Mouse (Mus musculus) embryonic stem cell, embryonic (primary cell): ENCODE data around the gene Itih5.

Experiments used
- CTCF ChIA-PET, 4 experiments: fragments of 300-600 bp in 2 of 4; fragments of 350-600 bp in 2 of 4; sonication (Branson Sonifier 250); formaldehyde crosslinking; loops; one replicate each; lab custom pipeline; 2022; ENCODE audit warnings: inconsistent platforms in 2 of 4; lab: Charles Lee
- POLR2A ChIA-PET, 4 experiments: fragments of 300-600 bp in 2 of 4; fragments of 350-600 bp in 2 of 4; sonication (Branson Sonifier 250); formaldehyde crosslinking; loops; one replicate each; lab custom pipeline; 2022; ENCODE audit warnings: antibody characterized with exemption in 4 of 4, inconsistent platforms in 1 of 4; lab: Charles Lee

The Itih5 gene

DNA sequence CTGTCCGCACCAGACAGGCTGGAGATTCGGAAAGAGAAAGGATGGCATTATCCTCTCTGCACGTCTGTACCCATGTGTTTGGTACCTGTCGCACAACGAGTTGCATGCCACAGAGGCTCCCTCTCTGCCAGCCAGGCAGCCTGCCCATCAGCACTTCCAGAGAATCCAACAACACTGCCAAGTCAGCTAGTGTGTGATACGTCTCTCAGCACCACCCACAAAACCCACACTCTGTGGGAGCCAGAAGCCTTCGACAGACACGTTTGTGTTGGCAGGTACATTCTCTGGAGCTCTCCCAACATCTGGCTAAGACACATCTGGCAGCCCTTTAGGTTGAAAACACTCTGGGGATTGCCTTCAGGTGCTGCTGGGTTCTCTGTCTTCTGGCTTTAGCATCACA, 6.2 kb upstream of the Itih5 start:
- ChIA-PET POLR2A (no interaction called here), CTCF (interaction anchor here in 1 of 4 experiments (1.1 to 1.2 kb wide), 2 partner anchors 46 to 137 kb away, joined by 3 to 4 read pairs; no protein-coding TSS in a partner anchor)

- ChIA-PET POLR2A (interaction anchor here in 2 of 4 experiments (0.9 to 2.9 kb wide), 2 partner anchors 9 to 10 kb away, joined by 3 to 8 read pairs; no protein-coding TSS in a partner anchor), CTCF (interaction anchor here in 2 of 4 experiments (0.8 to 2.3 kb wide), 3 partner anchors 10 to 136 kb away, joined by 3 to 6 read pairs (median 6); no protein-coding TSS in a partner anchor)
Measured at GRCm38 (mm10) chr2:10152590-10152989, 781 bp upstream of the Itih5 start.

- ChIA-PET CTCF (no interaction called here), POLR2A (interaction anchor here in 2 of 4 experiments (0.7 to 1.2 kb wide), 2 partner anchors 11 to 83 kb away, joined by 3 to 15 read pairs; no protein-coding TSS in a partner anchor)
Measured at GRCm38 (mm10) chr2:10157184-10157583, 3.8 kb downstream of the Itih5 start.

- ChIA-PET POLR2A (no interaction called here), CTCF (interaction anchor here in 1 of 4 experiments (0.6 kb wide), 1 partner anchor 19 kb away, joined by 3 read pairs; no protein-coding TSS in a partner anchor)
Measured at GRCm38 (mm10) chr2:10162011-10162410, 8.6 kb downstream of the Itih5 start.

GRCm38 (mm10) chr2:10166635-10167034, 13.3 kb downstream of the Itih5 start:
- ChIA-PET CTCF (no interaction called here), POLR2A (interaction anchor here in 1 of 4 experiments (0.9 kb wide), 1 partner anchor 11 kb away, joined by 3 read pairs; no protein-coding TSS in a partner anchor)

DNA sequence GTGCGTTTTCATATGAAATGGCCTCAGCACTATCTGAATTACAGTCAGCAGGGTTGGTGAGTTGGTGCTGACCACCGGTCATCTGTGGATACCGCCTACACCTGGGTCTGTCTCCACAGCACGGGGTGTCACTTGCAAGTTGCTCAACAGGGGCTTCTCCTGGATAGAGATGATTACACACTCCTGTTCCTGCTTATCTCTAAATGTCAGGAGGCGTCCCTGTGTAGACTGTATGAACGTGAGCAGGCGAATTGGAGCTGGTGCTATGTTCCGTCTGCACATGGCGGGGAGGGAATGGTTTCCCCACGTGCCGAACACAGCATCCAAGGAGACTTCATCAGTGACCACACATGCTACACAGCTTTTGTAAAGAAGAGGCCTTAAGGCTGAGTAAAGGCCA, 13.9 kb downstream of the Itih5 start:
- POLR2A ChIA-PET: interaction anchor here in 2 of 4 experiments (0.6 to 0.9 kb wide), 2 partner anchors 12 to 263 kb away, joined by 3 read pairs; no protein-coding TSS in a partner anchor
- CTCF ChIA-PET: no interaction called here

- POLR2A ChIA-PET: interaction anchor here in 1 of 4 experiments (0.6 kb wide), 1 partner anchor 264 kb away, joined by 3 read pairs; no protein-coding TSS in a partner anchor
- CTCF ChIA-PET: interaction anchor here in 1 of 4 experiments (1.0 kb wide), 1 partner anchor 70 kb away, joined by 3 read pairs; no protein-coding TSS in a partner anchor
Measured at GRCm38 (mm10) chr2:10168016-10168415, 14.6 kb downstream of the Itih5 start.

DNA sequence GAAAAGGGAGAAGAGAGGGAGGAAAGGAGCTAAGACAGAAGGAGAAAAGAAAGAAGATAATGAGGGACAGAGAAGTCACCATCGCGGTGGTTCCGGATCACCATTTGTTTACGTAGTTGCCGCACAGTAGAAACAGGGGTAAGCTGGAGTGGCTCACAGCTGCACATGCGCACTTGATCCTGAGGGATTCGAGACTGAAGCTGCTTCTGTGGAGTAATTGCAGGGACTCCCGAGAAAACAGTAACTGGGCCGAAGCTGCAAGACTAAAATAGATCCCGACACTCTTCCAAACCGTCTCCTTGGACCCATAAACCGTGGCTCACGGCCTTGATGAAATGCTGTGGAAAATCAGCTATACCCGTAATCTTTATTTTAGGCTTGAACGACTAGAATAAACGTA, 16.6 kb downstream of the Itih5 start:
- ChIA-PET POLR2A (interaction anchor here in 1 of 4 experiments (0.7 kb wide), 1 partner anchor 22 kb away, joined by 3 read pairs; no protein-coding TSS in a partner anchor), CTCF (interaction anchor here in 1 of 4 experiments (0.6 kb wide), 1 partner anchor 154 kb away, joined by 3 read pairs; no protein-coding TSS in a partner anchor)

GRCm38 (mm10) chr2:10193553-10193952, 40.2 kb downstream of the Itih5 start:
- POLR2A ChIA-PET: no interaction called here
- CTCF ChIA-PET: no interaction called here

- CTCF ChIA-PET: interaction anchor here in 1 of 4 experiments (0.8 kb wide), 1 partner anchor 69 kb away, joined by 6 read pairs; no protein-coding TSS in a partner anchor
- POLR2A ChIA-PET: no interaction called here
Measured at GRCm38 (mm10) chr2:10195162-10195561, 41.8 kb downstream of the Itih5 start.

- CTCF ChIA-PET: interaction anchor here in 1 of 4 experiments (1.5 kb wide), 1 partner anchor 57 kb away, joined by 6 read pairs; no protein-coding TSS in a partner anchor
- POLR2A ChIA-PET: no interaction called here
Measured at GRCm38 (mm10) chr2:10199326-10199725, 46.0 kb downstream of the Itih5 start.

- ChIA-PET POLR2A (no interaction called here), CTCF (no interaction called here)
Measured at GRCm38 (mm10) chr2:10200736-10201285, 47.4 kb downstream of the Itih5 start.

- POLR2A ChIA-PET: no interaction called here
Measured at GRCm38 (mm10) chr2:10204301-10204700, 50.9 kb downstream of the Itih5 start.

GRCm38 (mm10) chr2:10213468-10213867, 60.1 kb downstream of the Itih5 start:
- ChIA-PET CTCF (no interaction called here), POLR2A (no interaction called here)

More at GRCm38 (mm10) chr2:10204301-10204700, 50.9 kb downstream of the Itih5 start:
- CTCF ChIA-PET: no interaction called here

DNA sequence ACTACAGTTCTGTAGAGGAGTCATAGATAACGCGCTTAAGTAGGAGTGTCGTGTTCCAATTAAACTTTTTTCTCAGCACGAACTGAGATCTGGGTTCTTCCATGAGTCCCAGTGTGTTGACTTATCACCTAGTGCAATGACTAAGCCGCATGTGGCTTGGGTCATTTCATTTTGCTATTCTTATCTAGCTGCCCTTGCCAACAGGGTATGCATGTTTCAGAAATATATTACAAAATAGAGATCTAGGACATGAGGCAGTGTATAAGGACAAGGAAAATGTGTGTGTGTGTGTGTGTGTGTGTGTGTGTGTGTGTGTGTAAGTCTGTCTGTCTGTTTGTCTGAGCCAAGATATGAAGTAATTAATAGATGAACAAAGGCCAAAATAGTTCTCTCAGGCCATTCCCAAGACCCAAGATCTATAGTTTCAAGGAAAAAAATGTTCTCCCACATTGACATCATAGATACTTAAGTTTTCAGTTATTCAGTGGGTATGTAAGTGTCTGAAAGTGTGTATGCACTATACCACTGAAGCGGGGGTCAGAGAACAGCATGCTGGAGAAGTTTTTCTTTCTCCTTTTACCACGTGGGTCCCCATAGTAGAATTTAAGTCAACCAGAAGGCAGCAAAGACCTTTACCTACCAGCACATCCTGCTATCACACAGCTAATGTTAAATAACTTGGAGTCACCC, 62.6 kb downstream of the Itih5 start:
- POLR2A ChIA-PET: interaction anchor here in 1 of 4 experiments (0.6 kb wide), 1 partner anchor 31 kb away, joined by 3 read pairs; no protein-coding TSS in a partner anchor
- CTCF ChIA-PET: interaction anchor here in 1 of 4 experiments (0.7 kb wide), 1 partner anchor 41 kb away, joined by 3 read pairs; no protein-coding TSS in a partner anchor

DNA sequence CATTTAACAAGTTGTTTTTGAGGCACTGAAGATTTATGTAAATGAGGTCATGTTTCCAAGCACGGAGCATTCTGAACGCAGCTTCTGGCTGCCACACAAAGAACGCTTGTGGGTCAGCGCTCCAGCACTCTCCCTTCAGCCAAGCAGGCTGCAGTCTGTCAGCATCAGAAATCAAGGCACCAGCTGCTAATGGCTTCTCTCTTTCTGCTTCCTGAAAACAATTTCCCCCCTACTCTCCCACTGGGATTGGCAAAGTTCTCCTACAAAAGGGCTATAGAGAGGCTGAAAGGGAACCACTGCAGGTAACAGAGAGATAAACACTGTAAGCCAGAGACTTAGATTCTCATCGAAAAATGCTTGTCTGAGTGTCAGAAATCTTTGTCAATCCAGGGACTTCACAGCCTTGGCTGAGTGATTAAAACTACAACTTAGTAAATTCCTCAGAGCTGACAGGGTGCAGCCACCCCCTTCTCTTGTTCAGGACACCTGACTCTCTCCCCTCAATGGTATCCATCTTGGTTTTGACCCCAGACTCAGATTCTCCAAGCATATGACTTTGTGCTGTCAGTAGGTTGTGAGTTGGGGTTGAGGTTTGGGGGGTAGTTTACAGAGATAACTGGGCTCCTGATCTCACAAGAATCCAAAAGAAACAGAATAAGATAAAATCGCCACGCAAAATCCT, 63.3 kb downstream of the Itih5 start:
- ChIA-PET CTCF (interaction anchor here in 1 of 4 experiments (0.7 kb wide), 1 partner anchor 42 kb away, joined by 3 read pairs; no protein-coding TSS in a partner anchor), POLR2A (interaction anchor here in 1 of 4 experiments (0.6 kb wide), 1 partner anchor 32 kb away, joined by 3 read pairs; no protein-coding TSS in a partner anchor)

DNA sequence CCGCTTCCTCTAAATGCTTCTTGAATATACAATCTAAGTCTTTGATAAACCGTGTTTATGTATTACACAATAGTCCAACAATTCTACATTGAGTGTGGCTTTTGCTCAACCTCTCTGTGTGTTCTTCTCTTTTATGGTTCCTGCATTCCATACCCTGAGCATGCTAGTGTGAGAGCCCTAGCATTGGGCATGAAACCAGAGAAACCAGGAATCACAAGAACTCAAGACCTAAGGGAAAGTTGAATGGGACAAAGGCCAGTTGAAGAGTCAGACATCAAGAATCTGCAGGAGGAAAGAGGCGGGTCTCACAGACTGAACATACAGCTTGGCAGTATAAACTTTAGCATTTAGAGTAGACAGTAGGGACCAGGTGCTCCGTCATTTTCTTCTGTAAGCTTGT, 68.5 kb downstream of the Itih5 start:
- CTCF ChIA-PET: no interaction called here
- POLR2A ChIA-PET: interaction anchor here in 1 of 4 experiments (0.6 kb wide), 1 partner anchor 95 kb away, joined by 5 read pairs; no protein-coding TSS in a partner anchor

DNA sequence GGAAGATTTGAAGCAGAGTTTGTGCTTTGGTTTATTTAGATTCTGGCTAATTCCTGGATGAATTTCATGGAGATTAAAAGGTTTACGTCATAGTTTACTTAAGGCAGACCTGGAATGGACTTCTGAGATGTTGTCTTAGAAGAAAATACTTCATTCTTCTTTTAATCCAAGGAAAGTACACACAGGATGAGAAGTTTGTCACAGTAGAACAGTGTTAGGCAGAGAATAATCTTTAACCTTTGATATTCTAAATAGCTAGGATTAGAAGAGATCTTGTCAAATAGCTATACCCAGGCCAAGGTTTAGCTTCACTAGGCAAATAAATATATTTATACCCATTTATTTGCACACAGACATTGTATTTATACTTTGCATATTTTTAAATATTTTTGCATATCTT, 73.5 kb downstream of the Itih5 start:
- POLR2A ChIA-PET: no interaction called here
- CTCF ChIA-PET: no interaction called here

GRCm38 (mm10) chr2:10231971-10232370, 78.6 kb downstream of the Itih5 start:
- POLR2A ChIA-PET: no interaction called here
- CTCF ChIA-PET: no interaction called here
